Mouse (Mus musculus) midbrain, embryonic 10.5 days (tissue): ENCODE measurements around the gene Daam1. TPM values are rescaled to one million over a fixed set of nuclear protein-coding genes. Genes with fewer than 3 reads are reported as not detected.

Source experiments
- polyA plus RNA-seq: library from polyadenylated mRNA; unstranded; fragments of >200 nt; fragmentation: Nextera tagmentation; extraction: Ambion mirVana; gene quantifications from 2 replicates; pipeline ENCODE4 v1.2.1, GENCODE M21; 2016

Daam1 gene
- polyA plus RNA-seq, 1 experiment from 2014 or later, result 9.3 TPM

Other genes with a start within 250 kb of the Daam1 start
- gene Gpr135, start 240.0 kb downstream of the Daam1 start, polyA plus RNA-seq, result 0.46 and 0.82 TPM in 2 replicates